Mouse (Mus musculus) spleen, adult 2 months (tissue): ENCODE results near the gene Ugp2.

ENCODE experiments used
- CTCF ChIP-seq: fragments of 200-500 bp; IDR thresholded peaks from 2 replicates; pipeline ENCODE4 v1.5.1; 2011; ENCODE audit warnings: mild to moderate bottlenecking, inconsistent platforms; ENCODE audit not compliant: insufficient read depth, insufficient read length, insufficient replicate concordance; ENCODE audit errors: extremely low read depth
- POLR2A ChIP-seq: fragments of 200-500 bp; IDR thresholded peaks from 2 replicates; pipeline ENCODE4 v1.6.1; 2011; ENCODE audit warnings: low read depth, low read length, inconsistent platforms

GRCm38 (mm10) chr11:21369248-21370016 is 1.6 kb downstream of the Ugp2 start:
- TF ChIP-seq CTCF (no peak), POLR2A (no peak)
